Mouse (Mus musculus) yolk sac, embryonic 10.5 days (tissue): ENCODE results near the gene Pold1.

Experiments
- DNase-seq: peaks from one replicate; pipeline ENCODE4 v3.0.0-alpha.2; 2017; ENCODE audit warnings: low spot score

The Pold1 gene

GRCm38 (mm10) chr7:44546274-44546673, 2.4 kb downstream of the Pold1 start:
- no peak for DNase-seq

- no peak for DNase-seq
Observed at GRCm38 (mm10) chr7:44543071-44543470, 5.6 kb downstream of the Pold1 start.

GRCm38 (mm10) chr7:44542555-44542954, 6.1 kb downstream of the Pold1 start:
- no peak for DNase-seq

GRCm38 (mm10) chr7:44538756-44539624, 9.7 kb downstream of the Pold1 start:
- DNase-seq: no peak

- no peak for DNase-seq
Observed at GRCm38 (mm10) chr7:44537496-44537895, 11.2 kb downstream of the Pold1 start.

GRCm38 (mm10) chr7:44537009-44537408, 11.6 kb downstream of the Pold1 start:
- DNase-seq: no peak

- DNase-seq: no peak
Observed at GRCm38 (mm10) chr7:44536590-44536968, 12.1 kb downstream of the Pold1 start.

- no peak for DNase-seq
Observed at GRCm38 (mm10) chr7:44535657-44536589, 12.7 kb downstream of the Pold1 start.

- DNase-seq: no peak
Observed at GRCm38 (mm10) chr7:44534656-44535441, 13.8 kb downstream of the Pold1 start.

- no peak for DNase-seq
Observed at GRCm38 (mm10) chr7:44534242-44534641, 14.4 kb downstream of the Pold1 start.

- no peak for DNase-seq
Observed at GRCm38 (mm10) chr7:44533746-44534045, 15.0 kb downstream of the Pold1 start.

- DNase-seq: no peak
Observed at GRCm38 (mm10) chr7:44532918-44533745, 15.5 kb downstream of the Pold1 start.

GRCm38 (mm10) chr7:44531946-44532732, 16.5 kb downstream of the Pold1 start, which contains the start of gene Spib:
Spib (minus strand) TSS chr7:44532071.
- DNase-seq: no peak

GRCm38 (mm10) chr7:44531207-44531606, 17.4 kb downstream of the Pold1 start:
- DNase-seq: no peak

GRCm38 (mm10) chr7:44530507-44530906, 18.1 kb downstream of the Pold1 start:
- DNase-seq: no peak

- no peak for DNase-seq
Observed at GRCm38 (mm10) chr7:44529518-44529917, 19.1 kb downstream of the Pold1 start.

- peak; percentile 24 for DNase-seq
Observed at GRCm38 (mm10) chr7:44527483-44528398, 20.9 kb downstream of the Pold1 start.

- no peak for DNase-seq
Observed at GRCm38 (mm10) chr7:44526414-44527154, 22.1 kb downstream of the Pold1 start.
